Mouse (Mus musculus) embryonic fibroblast, embryonic 13.5 days (primary cell): ENCODE results near the gene Nkapd1.

Experiments
- CTCF ChIP-seq: IDR thresholded peaks from 2 replicates; pipeline ENCODE4 v1.5.1; 2011; ENCODE audit warnings: mild to moderate bottlenecking, control low read depth, low read length, moderate library complexity, borderline replicate concordance; ENCODE audit not compliant: insufficient read depth
- POLR2A ChIP-seq: IDR thresholded peaks from 2 replicates; pipeline ENCODE4 v1.6.1; 2011; ENCODE audit warnings: low read depth, mild to moderate bottlenecking, control low read depth, low read length, moderate library complexity

DNA sequence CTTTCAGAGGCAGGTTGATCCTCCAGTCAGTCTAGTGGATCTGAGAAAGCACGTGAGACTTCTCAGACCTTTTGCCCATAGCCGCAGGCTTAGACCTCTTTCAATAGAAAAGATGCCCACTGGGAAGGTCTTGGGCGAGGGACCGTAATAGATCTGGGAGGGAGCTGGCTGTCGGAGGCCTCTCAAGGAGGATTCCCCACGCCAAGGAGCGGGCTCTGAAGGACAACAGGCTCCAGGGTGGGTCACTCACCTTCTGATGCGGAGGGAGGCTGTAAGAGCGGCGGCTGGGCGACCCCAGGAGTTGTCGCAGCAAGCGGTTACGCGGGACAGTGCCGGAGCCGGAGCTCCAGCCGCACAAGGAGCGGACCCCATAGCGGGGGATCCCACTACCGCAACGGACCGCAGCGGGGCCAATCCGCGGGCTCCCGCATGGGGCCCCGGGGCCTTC lies 41.7 kb upstream of the Nkapd1 start:
- no peak for TF ChIP-seq CTCF
- TF ChIP-seq POLR2A, result no peak
